Mouse (Mus musculus): ENCODE measurements around the gene Irf1. TPM values are rescaled to one million over a fixed set of nuclear protein-coding genes. Genes with fewer than 3 reads are reported as not detected.
"Not testable (repeated sequence)": the region's sequence is repeated elsewhere in the genome, so short reads cannot be mapped to it uniquely, and the experiment has no call there.

The Irf1 gene
- polyA plus RNA-seq, 1 experiment = 5.6 TPM

DNA sequence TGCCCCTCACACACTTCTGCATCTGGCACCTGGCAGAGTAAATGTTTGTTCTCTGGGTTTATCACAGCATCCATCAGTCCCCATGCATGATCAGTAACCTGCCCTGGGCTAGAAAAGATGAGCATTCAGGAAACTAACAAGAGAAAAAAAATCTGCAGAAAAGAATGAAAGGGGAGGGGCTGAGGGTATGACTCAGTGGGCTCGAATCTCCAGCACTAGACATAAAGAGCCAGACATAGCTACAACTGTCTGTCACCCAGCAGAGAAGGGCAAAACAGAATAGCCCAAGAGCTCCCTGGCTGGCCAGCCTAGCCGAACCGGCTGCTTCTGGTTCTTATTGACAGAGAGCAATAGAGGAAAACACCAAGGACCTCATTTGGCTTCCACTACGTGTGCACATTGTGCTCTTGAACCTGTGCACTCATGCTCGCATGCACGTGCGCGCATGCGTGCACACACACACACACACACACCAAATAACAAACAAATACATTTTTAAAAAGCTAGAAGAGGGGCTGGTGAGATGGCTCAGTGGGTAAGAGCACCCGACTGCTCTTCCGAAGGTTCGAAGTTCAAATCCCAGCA lies 14.7 kb upstream of the Irf1 start:
- WGBS = 81% methylated on average over 12 of the region's 12 CpGs
- no peaks in the 10 kb centered on the region for H3K27me3 ChIP-seq (ENCODE audit: control insufficient read depth, insufficient read depth, low read length)
- no peak for DNase-seq
- no peak overlapping the region for H3K27ac ChIP-seq (ENCODE audit: insufficient read depth, low read length)
- TF ChIP-seq POLR2A (IDR thresholded peaks at IDR 0.05; ENCODE audit: borderline replicate concordance, insufficient read depth, low read length) = no peak
- no peak for TF ChIP-seq CTCF (IDR thresholded peaks at IDR 0.05; ENCODE audit: borderline replicate concordance, insufficient read depth, low read depth, low read length)
- H3K4me3 ChIP-seq (replicated peaks; ENCODE audit: insufficient read depth, low read depth, low read length) = no peak overlapping the region
- H3K4me1 ChIP-seq (ENCODE audit: control insufficient read depth, insufficient read depth, low read length) = peaks cover 12% of the 10 kb centered on the region

GRCm38 (mm10) chr11:53757612-53758011 lies 12.2 kb upstream of the Irf1 start:
- no peak for DNase-seq
- Histone ChIP-seq H3K4me3 (replicated peaks; ENCODE audit: insufficient read depth, low read depth, low read length) (no peak overlapping the region), H3K27ac (ENCODE audit: insufficient read depth, low read length) (no peak overlapping the region), H3K27me3 (ENCODE audit: control insufficient read depth, insufficient read depth, low read length) (no peaks in the 10 kb centered on the region), H3K4me1 (ENCODE audit: control insufficient read depth, insufficient read depth, low read length) (peaks cover 18% of the 10 kb centered on the region)
- 91% methylated on average over 4 of the region's 4 CpGs for WGBS
- TF ChIP-seq CTCF (IDR thresholded peaks at IDR 0.05; ENCODE audit: borderline replicate concordance, insufficient read depth, low read depth, low read length) (no peak), POLR2A (IDR thresholded peaks at IDR 0.05; ENCODE audit: borderline replicate concordance, insufficient read depth, low read length) (no peak)

DNA sequence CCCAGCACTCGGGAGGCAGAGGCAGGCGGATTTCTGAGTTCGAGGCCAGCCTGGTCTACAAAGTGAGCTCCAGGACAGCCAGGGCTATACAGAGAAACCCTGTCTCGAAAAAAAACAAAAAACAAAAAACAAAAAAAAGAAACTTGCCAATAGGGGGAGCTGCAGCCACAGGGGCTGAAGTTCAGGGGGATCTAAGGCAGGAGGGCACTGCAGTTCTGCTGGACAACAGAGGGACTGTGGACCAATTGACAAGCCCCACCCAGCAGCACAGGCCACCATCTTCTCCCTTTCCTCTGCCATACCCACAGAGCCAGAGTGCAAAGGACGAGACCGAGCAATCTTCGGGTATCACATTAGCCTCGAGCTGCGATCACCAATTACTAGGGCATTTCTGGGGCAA lies 11.8 kb upstream of the Irf1 start:
- not testable (repeated sequence) for DNase-seq; H3K4me3 ChIP-seq (replicated peaks; ENCODE audit: insufficient read depth, low read depth, low read length); H3K27ac ChIP-seq (ENCODE audit: insufficient read depth, low read length); H3K27me3 ChIP-seq (ENCODE audit: control insufficient read depth, insufficient read depth, low read length)
- peaks cover 18% of the 10 kb centered on the region for H3K4me1 ChIP-seq (ENCODE audit: control insufficient read depth, insufficient read depth, low read length)
- 87% methylated on average over 9 of the region's 9 CpGs for WGBS

DNA sequence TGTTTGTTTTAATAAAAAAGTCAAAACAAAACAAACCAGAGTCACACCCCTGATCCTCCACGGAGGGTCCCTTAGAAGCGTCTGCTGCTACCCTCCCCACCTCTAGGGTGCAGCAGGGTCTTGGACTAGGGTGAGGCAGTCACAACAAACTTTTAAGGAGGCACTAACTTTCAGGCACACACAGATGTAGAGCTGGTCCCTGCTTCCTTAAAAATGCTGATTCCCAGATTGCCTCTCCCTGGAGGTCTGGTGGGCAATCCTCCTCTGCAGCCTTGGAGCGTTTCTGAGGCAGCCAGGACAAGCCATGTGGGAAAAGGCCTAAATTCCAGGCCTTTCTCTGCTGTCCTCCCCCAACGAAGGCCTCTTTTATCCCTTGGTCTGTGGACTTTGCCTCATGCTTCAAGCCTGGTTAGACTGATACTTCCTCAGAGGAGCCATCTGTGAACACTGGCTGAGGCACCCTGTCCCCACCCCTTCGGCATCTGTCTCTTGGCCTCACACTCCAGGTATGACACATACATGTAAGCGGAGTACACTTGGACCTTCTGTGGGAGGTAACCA lies 10.9 kb upstream of the Irf1 start:
- H3K4me3 ChIP-seq (replicated peaks; ENCODE audit: insufficient read depth, low read depth, low read length) = no peak overlapping the region
- H3K4me1 ChIP-seq (ENCODE audit: control insufficient read depth, insufficient read depth, low read length) = peaks cover 18% of the 10 kb centered on the region
- 59% methylated on average over 6 of the region's 6 CpGs for WGBS
- H3K27me3 ChIP-seq (ENCODE audit: control insufficient read depth, insufficient read depth, low read length) = no peaks in the 10 kb centered on the region
- no peak overlapping the region for H3K27ac ChIP-seq (ENCODE audit: insufficient read depth, low read length)
- DNase-seq = no peak
- TF ChIP-seq CTCF (IDR thresholded peaks at IDR 0.05; ENCODE audit: borderline replicate concordance, insufficient read depth, low read depth, low read length) = no peak
- no peak for TF ChIP-seq POLR2A (IDR thresholded peaks at IDR 0.05; ENCODE audit: borderline replicate concordance, insufficient read depth, low read length)

GRCm38 (mm10) chr11:53759545-53760406 lies 10.0 kb upstream of the Irf1 start:
- DNase-seq = no peak
- 43% methylated on average over 22 of the region's 22 CpGs for WGBS
- Histone ChIP-seq H3K4me3 (replicated peaks; ENCODE audit: insufficient read depth, low read depth, low read length) (no peak overlapping the region), H3K27me3 (ENCODE audit: control insufficient read depth, insufficient read depth, low read length) (no peaks in the 10 kb centered on the region), H3K27ac (ENCODE audit: insufficient read depth, low read length) (no peak overlapping the region), H3K4me1 (ENCODE audit: control insufficient read depth, insufficient read depth, low read length) (peaks cover 18% of the 10 kb centered on the region)
- TF ChIP-seq CTCF (IDR thresholded peaks at IDR 0.05; ENCODE audit: borderline replicate concordance, insufficient read depth, low read depth, low read length) (no peak), POLR2A (IDR thresholded peaks at IDR 0.05; ENCODE audit: borderline replicate concordance, insufficient read depth, low read length) (no peak)

DNA sequence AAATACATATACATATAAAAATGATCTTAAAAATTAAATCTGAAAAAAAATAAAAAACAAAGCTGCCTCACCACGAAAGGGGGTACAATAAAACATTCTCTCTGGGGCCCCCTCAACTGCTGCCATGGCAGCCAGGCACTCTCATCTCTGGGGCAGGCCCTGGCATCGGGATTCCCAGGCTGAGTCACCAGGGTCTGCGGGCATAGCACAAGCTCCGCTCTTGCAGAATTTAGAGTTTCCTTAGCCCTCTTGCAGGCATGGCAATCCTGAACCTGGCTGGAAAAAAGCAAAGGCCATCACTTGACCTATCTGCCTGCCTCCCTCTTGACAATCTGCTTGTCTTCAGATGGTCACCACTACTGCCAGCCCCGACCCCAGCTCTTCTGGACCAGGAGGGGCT lies 8.5 kb upstream of the Irf1 start:
- WGBS = 71% methylated on average over 5 of the region's 5 CpGs
- DNase-seq = no peak
- no peak overlapping the region for H3K4me3 ChIP-seq (replicated peaks; ENCODE audit: insufficient read depth, low read depth, low read length)
- H3K4me1 ChIP-seq (ENCODE audit: control insufficient read depth, insufficient read depth, low read length) = peaks cover 18% of the 10 kb centered on the region
- TF ChIP-seq CTCF (IDR thresholded peaks at IDR 0.05; ENCODE audit: borderline replicate concordance, insufficient read depth, low read depth, low read length) (no peak), POLR2A (IDR thresholded peaks at IDR 0.05; ENCODE audit: borderline replicate concordance, insufficient read depth, low read length) (no peak)
- H3K27ac ChIP-seq (ENCODE audit: insufficient read depth, low read length) = no peak overlapping the region
- no peaks in the 10 kb centered on the region for H3K27me3 ChIP-seq (ENCODE audit: control insufficient read depth, insufficient read depth, low read length)

- Histone ChIP-seq H3K27me3 (ENCODE audit: control insufficient read depth, insufficient read depth, low read length) (no peaks in the 10 kb centered on the region), H3K4me1 (ENCODE audit: control insufficient read depth, insufficient read depth, low read length) (peaks cover 18% of the 10 kb centered on the region), H3K27ac (ENCODE audit: insufficient read depth, low read length) (no peak overlapping the region), H3K4me3 (replicated peaks; ENCODE audit: insufficient read depth, low read depth, low read length) (no peak overlapping the region)
- peak; percentile 44 to 45 for DNase-seq
- 30% methylated on average over 2 of the region's 2 CpGs for WGBS
- no peak for TF ChIP-seq CTCF (IDR thresholded peaks at IDR 0.05; ENCODE audit: borderline replicate concordance, insufficient read depth, low read depth, low read length)
- no peak for TF ChIP-seq POLR2A (IDR thresholded peaks at IDR 0.05; ENCODE audit: borderline replicate concordance, insufficient read depth, low read length)
These were observed 8.0 kb upstream of the Irf1 start for GRCm38 (mm10) chr11:53761822-53762221.

GRCm38 (mm10) chr11:53762426-53762825 lies 7.4 kb upstream of the Irf1 start:
- Histone ChIP-seq H3K4me1 (ENCODE audit: control insufficient read depth, insufficient read depth, low read length) (peaks cover 18% of the 10 kb centered on the region), H3K4me3 (replicated peaks; ENCODE audit: insufficient read depth, low read depth, low read length) (peak overlapping the region; percentile 41), H3K27me3 (ENCODE audit: control insufficient read depth, insufficient read depth, low read length) (no peaks in the 10 kb centered on the region), H3K27ac (ENCODE audit: insufficient read depth, low read length) (no peak overlapping the region)
- TF ChIP-seq CTCF (IDR thresholded peaks at IDR 0.05; ENCODE audit: borderline replicate concordance, insufficient read depth, low read depth, low read length) = no peak
- no peak for TF ChIP-seq POLR2A (IDR thresholded peaks at IDR 0.05; ENCODE audit: borderline replicate concordance, insufficient read depth, low read length)
- DNase-seq = no peak
- 64% methylated on average over 2 of the region's 2 CpGs for WGBS

Measured in cerebellum, adult 2 months (tissue).